Mouse (Mus musculus): ENCODE data around the gene Syndig1l. TPM values are rescaled to one million over a fixed set of nuclear protein-coding genes. Genes with fewer than 3 reads are reported as not detected.
A peak's percentile ranks its signal among the peaks of the same experiment; 100 is the strongest.

Gene Syndig1l
- 0.10 and 0.15 TPM in 2 replicates for polyA plus RNA-seq (2015; fragmentation: Nextera tagmentation; extraction: Ambion mirVana)

GRCm38 (mm10) chr12:84698319-84699081 lies at the start of gene Syndig1l:
Gene Syndig1l, minus strand, starts transcription at chr12:84698831.
- Histone ChIP-seq H3K27me3 (replicated peaks) (peaks cover 30% of the 10 kb centered on the region), H3K4me3 (replicated peaks) (peak within 1 kb of the TSS; percentile 59), H3K36me3 (no peaks in the 10 kb centered on the region), H3K9me3 (no peaks in the 10 kb centered on the region), H3K9ac (no peak within 1 kb of the TSS), H3K4me1 (replicated peaks) (no peaks in the 10 kb centered on the region; the same call in none of the 2 replicates), H3K27ac (no peak within 1 kb of the TSS), H3K4me2 (replicated peaks) (peak within 1 kb of the TSS; percentile 96)
- ATAC-seq: peak; percentile 87
- under 1% methylated on average over 66 of the region's 79 CpGs for WGBS

- ATAC-seq: no peak
- Histone ChIP-seq H3K4me3 (replicated peaks) (no peak overlapping the region), H3K27ac (no peak overlapping the region), H3K4me2 (replicated peaks) (no peak overlapping the region), H3K9ac (no peak overlapping the region), H3K27me3 (replicated peaks) (no peaks in the 10 kb centered on the region), H3K4me1 (replicated peaks) (no peaks in the 10 kb centered on the region), H3K9me3 (no peaks in the 10 kb centered on the region), H3K36me3 (no peaks in the 10 kb centered on the region)
- WGBS: 63% methylated on average over 3 of the region's 3 CpGs
Measured at GRCm38 (mm10) chr12:84748134-84748533, 49.5 kb upstream of the Syndig1l start.

GRCm38 (mm10) chr12:84745700-84746099 lies 47.1 kb upstream of the Syndig1l start:
- H3K27ac ChIP-seq: no peak overlapping the region
- no peaks in the 10 kb centered on the region for H3K4me1 ChIP-seq (replicated peaks)
- H3K36me3 ChIP-seq: no peaks in the 10 kb centered on the region
- no peaks in the 10 kb centered on the region for H3K27me3 ChIP-seq (replicated peaks)
- WGBS: 57% methylated on average over 4 of the region's 4 CpGs
- H3K9ac ChIP-seq: no peak overlapping the region
- ATAC-seq: no peak
- H3K4me3 ChIP-seq (replicated peaks): no peak overlapping the region
- H3K4me2 ChIP-seq (replicated peaks): no peak overlapping the region
- no peaks in the 10 kb centered on the region for H3K9me3 ChIP-seq

- Histone ChIP-seq H3K27ac (no peak overlapping the region), H3K4me3 (replicated peaks) (no peak overlapping the region), H3K27me3 (replicated peaks) (no peaks in the 10 kb centered on the region), H3K9me3 (no peaks in the 10 kb centered on the region), H3K4me2 (replicated peaks) (no peak overlapping the region), H3K36me3 (no peaks in the 10 kb centered on the region), H3K4me1 (replicated peaks) (no peaks in the 10 kb centered on the region), H3K9ac (no peak overlapping the region)
- ATAC-seq: no peak
- 79% methylated on average over 10 of the region's 10 CpGs for WGBS
Measured at GRCm38 (mm10) chr12:84743496-84743895, 44.9 kb upstream of the Syndig1l start.

- Histone ChIP-seq H3K36me3 (no peaks in the 10 kb centered on the region), H3K4me3 (replicated peaks) (no peak overlapping the region), H3K4me2 (replicated peaks) (no peak overlapping the region), H3K9ac (no peak overlapping the region), H3K9me3 (no peaks in the 10 kb centered on the region), H3K27ac (no peak overlapping the region), H3K27me3 (replicated peaks) (no peaks in the 10 kb centered on the region), H3K4me1 (replicated peaks) (no peaks in the 10 kb centered on the region)
- ATAC-seq: no peak
- WGBS: 71% methylated on average over 13 of the region's 13 CpGs
Measured at GRCm38 (mm10) chr12:84733366-84733765, 34.7 kb upstream of the Syndig1l start.

GRCm38 (mm10) chr12:84728421-84728820 lies 29.8 kb upstream of the Syndig1l start:
- peaks cover 2% of the 10 kb centered on the region; the same call in 1 of the 2 replicates for H3K27me3 ChIP-seq (replicated peaks)
- H3K4me2 ChIP-seq (replicated peaks): no peak overlapping the region
- H3K36me3 ChIP-seq: no peaks in the 10 kb centered on the region
- no peak overlapping the region for H3K9ac ChIP-seq
- no peak overlapping the region for H3K27ac ChIP-seq
- ATAC-seq: no peak
- H3K4me3 ChIP-seq (replicated peaks): no peak overlapping the region
- H3K9me3 ChIP-seq: no peaks in the 10 kb centered on the region
- H3K4me1 ChIP-seq (replicated peaks): no peaks in the 10 kb centered on the region
- WGBS: 92% methylated on average over 10 of the region's 10 CpGs

- Histone ChIP-seq H3K27me3 (replicated peaks) (peaks cover 2% of the 10 kb centered on the region; the same call in 1 of the 2 replicates), H3K4me1 (replicated peaks) (no peaks in the 10 kb centered on the region), H3K4me2 (replicated peaks) (no peak overlapping the region), H3K9ac (no peak overlapping the region), H3K9me3 (no peaks in the 10 kb centered on the region), H3K27ac (no peak overlapping the region), H3K4me3 (replicated peaks) (no peak overlapping the region), H3K36me3 (no peaks in the 10 kb centered on the region)
- ATAC-seq: no peak
- WGBS: 45% methylated on average over 5 of the region's 5 CpGs
Measured at GRCm38 (mm10) chr12:84727434-84727833, 28.8 kb upstream of the Syndig1l start.

- Histone ChIP-seq H3K9me3 (no peaks in the 10 kb centered on the region), H3K4me1 (replicated peaks) (no peaks in the 10 kb centered on the region), H3K27ac (no peak overlapping the region), H3K27me3 (replicated peaks) (peaks cover 2% of the 10 kb centered on the region; the same call in 1 of the 2 replicates), H3K36me3 (no peaks in the 10 kb centered on the region), H3K9ac (no peak overlapping the region), H3K4me2 (replicated peaks) (no peak overlapping the region), H3K4me3 (replicated peaks) (no peak overlapping the region)
- no peak for ATAC-seq
- 34% methylated on average over 4 of the region's 4 CpGs for whole genome bisulfite sequencing
Measured at GRCm38 (mm10) chr12:84726986-84727385, 28.4 kb upstream of the Syndig1l start.

GRCm38 (mm10) chr12:84726391-84726790 lies 27.8 kb upstream of the Syndig1l start:
- H3K36me3 ChIP-seq: no peaks in the 10 kb centered on the region
- H3K27ac ChIP-seq: no peak overlapping the region
- H3K9me3 ChIP-seq: no peaks in the 10 kb centered on the region
- H3K4me2 ChIP-seq (replicated peaks): no peak overlapping the region
- 76% methylated on average over 4 of the region's 4 CpGs for WGBS
- ATAC-seq: no peak
- no peak overlapping the region for H3K9ac ChIP-seq
- no peaks in the 10 kb centered on the region for H3K4me1 ChIP-seq (replicated peaks)
- H3K27me3 ChIP-seq (replicated peaks): peaks cover 2% of the 10 kb centered on the region; the same call in 1 of the 2 replicates
- H3K4me3 ChIP-seq (replicated peaks): no peak overlapping the region

GRCm38 (mm10) chr12:84718462-84719244 lies 20.0 kb upstream of the Syndig1l start:
- 86% methylated on average over 9 of the region's 9 CpGs for WGBS
- no peaks in the 10 kb centered on the region for H3K36me3 ChIP-seq
- H3K4me3 ChIP-seq (replicated peaks): no peak overlapping the region
- no peak overlapping the region for H3K9ac ChIP-seq
- H3K27ac ChIP-seq: no peak overlapping the region
- no peaks in the 10 kb centered on the region for H3K9me3 ChIP-seq
- H3K4me2 ChIP-seq (replicated peaks): no peak overlapping the region
- H3K4me1 ChIP-seq (replicated peaks): no peaks in the 10 kb centered on the region
- no peaks in the 10 kb centered on the region for H3K27me3 ChIP-seq (replicated peaks)
- ATAC-seq: no peak

GRCm38 (mm10) chr12:84714578-84714977 lies 15.9 kb upstream of the Syndig1l start:
- WGBS: 69% methylated on average over 6 of the region's 6 CpGs
- H3K27ac ChIP-seq: no peak overlapping the region
- H3K27me3 ChIP-seq (replicated peaks): no peaks in the 10 kb centered on the region
- H3K36me3 ChIP-seq: no peaks in the 10 kb centered on the region
- H3K4me1 ChIP-seq (replicated peaks): no peaks in the 10 kb centered on the region
- no peak overlapping the region for H3K9ac ChIP-seq
- H3K4me2 ChIP-seq (replicated peaks): no peak overlapping the region
- H3K9me3 ChIP-seq: no peaks in the 10 kb centered on the region
- H3K4me3 ChIP-seq (replicated peaks): no peak overlapping the region
- ATAC-seq: no peak

- no peak overlapping the region for H3K27ac ChIP-seq
- H3K27me3 ChIP-seq (replicated peaks): no peaks in the 10 kb centered on the region
- no peaks in the 10 kb centered on the region for H3K36me3 ChIP-seq
- H3K4me3 ChIP-seq (replicated peaks): no peak overlapping the region
- no peak overlapping the region for H3K9ac ChIP-seq
- 20% methylated on average over 14 of the region's 14 CpGs for WGBS
- no peak for ATAC-seq
- H3K4me1 ChIP-seq (replicated peaks): no peaks in the 10 kb centered on the region
- H3K9me3 ChIP-seq: no peaks in the 10 kb centered on the region
- H3K4me2 ChIP-seq (replicated peaks): no peak overlapping the region
Measured at GRCm38 (mm10) chr12:84709842-84710439, 11.3 kb upstream of the Syndig1l start.
